20 mouse cellular contexts compared by ENCODE assay signal in the genomic region with DNA sequence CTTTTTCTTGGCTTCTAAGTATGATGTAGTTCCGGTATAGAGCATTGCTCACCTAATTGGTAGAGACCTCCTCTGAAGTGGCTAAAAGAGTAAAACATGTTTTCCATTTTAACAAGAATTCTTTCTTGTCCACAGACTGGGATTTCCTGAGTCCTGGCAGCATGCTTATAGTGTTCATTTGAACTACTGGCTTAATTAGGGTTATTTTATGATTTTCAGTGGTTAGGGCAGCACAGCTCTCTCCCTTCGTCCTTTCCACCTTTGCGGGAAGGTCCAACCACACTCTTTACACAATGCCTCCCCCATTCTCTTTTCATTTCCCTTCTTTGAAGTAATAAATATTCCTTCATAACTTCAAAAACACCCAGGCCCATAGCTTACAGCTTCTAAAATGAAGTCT.
"Had no signal": no experiment of that assay in that cellular context is flagged by ENCODE, and none has a peak within 500 bp of the region (broad histone marks: within the 10 kb centered on the region; RNA-seq: fewer than 3 reads in every experiment).

No protein-coding gene starts in this region.

- H3K9ac ChIP-seq: intestine, embryonic 15.5 days; kidney, embryonic 15.5 days; liver, embryonic 12.5 days; liver, embryonic 15.5 days; lung, embryonic 15.5 days; stomach, embryonic 15.5 days had no signal

- H3K27ac ChIP-seq: intestine, embryonic 15.5 days; kidney, embryonic 15.5 days; liver, embryonic 12.5 days; liver, embryonic 15.5 days; lung, embryonic 15.5 days; stomach, embryonic 15.5 days had no signal

- H3K4me1 ChIP-seq: intestine, embryonic 15.5 days; kidney, embryonic 15.5 days; liver, embryonic 12.5 days; liver, embryonic 15.5 days; lung, embryonic 15.5 days; megakaryocyte, embryonic 14.5 days; stomach, embryonic 15.5 days had no signal

- ATAC-seq: intestine, embryonic 15.5 days; liver, embryonic 12.5 days had no signal

- H3K4me2 ChIP-seq: intestine, embryonic 15.5 days; kidney, embryonic 15.5 days; liver, embryonic 12.5 days; liver, embryonic 15.5 days; lung, embryonic 15.5 days; midbrain, embryonic 11.5 days; stomach, embryonic 15.5 days had no signal

- H3K4me3 ChIP-seq: intestine, embryonic 15.5 days; kidney, embryonic 15.5 days; liver, embryonic 12.5 days; liver, embryonic 15.5 days; lung, embryonic 15.5 days; megakaryocyte, embryonic 14.5 days; stomach, embryonic 15.5 days had no signal

- DNase-seq: kidney, adult 11 months; kidney, adult 8-10 months; kidney, postnatal 14 days; kidney, postnatal 4 days; liver; lung, adult 18-20 months; lung, postnatal 10 days; lung, postnatal 36 days; midbrain, embryonic 14.5 days; right cerebral cortex, postnatal 25 days; spleen, adult 18-20 months; thymus, postnatal 36 days had no signal

- H3K27me3 ChIP-seq: intestine, embryonic 15.5 days; kidney, embryonic 15.5 days; liver, embryonic 12.5 days; liver, embryonic 15.5 days; lung, embryonic 15.5 days; megakaryocyte, embryonic 14.5 days; stomach, embryonic 15.5 days had no signal

- H3K9me3 ChIP-seq: intestine, embryonic 15.5 days; kidney, embryonic 15.5 days; liver, embryonic 12.5 days; liver, embryonic 15.5 days; lung, embryonic 15.5 days; megakaryocyte, embryonic 14.5 days; stomach, embryonic 15.5 days had no signal

- H3K36me3 ChIP-seq: intestine, embryonic 15.5 days; kidney, embryonic 15.5 days; liver, embryonic 12.5 days; liver, embryonic 15.5 days; lung, embryonic 15.5 days; stomach, embryonic 15.5 days had no signal
